Mouse (Mus musculus) myocyte (in vitro differentiated cells): ENCODE data around the gene F12.

Experiments
- CEBPB ChIP-seq: IDR thresholded peaks from 2 replicates; pipeline ENCODE4 v1.6.1; 2011; ENCODE audit warnings: mild to moderate bottlenecking, moderate library complexity; ENCODE audit not compliant: poor library complexity, insufficient read depth, severe bottlenecking
- E2F4 ChIP-seq: IDR thresholded peaks from one replicate; pipeline ENCODE4 v1.6.1; 2011; ENCODE audit warnings: mild to moderate bottlenecking, control low read depth, moderate library complexity; ENCODE audit not compliant: insufficient read depth
- MAX ChIP-seq: IDR thresholded peaks from one replicate; pipeline ENCODE4 v1.6.1; 2011; ENCODE audit warnings: low read depth, mild to moderate bottlenecking, control low read depth
- MYOD1 ChIP-seq, 3 experiments: IDR thresholded peaks; one replicate each; pipeline ENCODE4 v1.6.1; 2011; ENCODE audit warnings: control low read depth in 2 of 3, low read depth in 2 of 3, mild to moderate bottlenecking in 2 of 3, moderate library complexity in 1 of 3; ENCODE audit not compliant: insufficient read length in 2 of 3, control insufficient read depth in 1 of 3
- MYOG ChIP-seq, 3 experiments: IDR thresholded peaks; one replicate each; pipeline ENCODE4 v1.6.1; 2011; ENCODE audit warnings: control low read depth in 2 of 3, low read depth in 2 of 3, mild to moderate bottlenecking in 2 of 3; ENCODE audit not compliant: insufficient read length in 2 of 3, control insufficient read depth in 1 of 3, insufficient read depth in 1 of 3
- POLR2A ChIP-seq: IDR thresholded peaks from one replicate; pipeline ENCODE4 v1.6.1; 2011; ENCODE audit warnings: low read depth, mild to moderate bottlenecking, control low read depth, moderate library complexity; ENCODE audit not compliant: insufficient read length
- POLR2AphosphoS2 ChIP-seq: IDR thresholded peaks from one replicate; pipeline ENCODE4 v1.6.1; 2011; ENCODE audit warnings: low read depth, control low read depth; ENCODE audit not compliant: insufficient read length
- REST ChIP-seq: IDR thresholded peaks from one replicate; pipeline ENCODE4 v1.6.1; 2011; ENCODE audit warnings: mild to moderate bottlenecking, control low read depth, moderate library complexity; ENCODE audit not compliant: insufficient read depth, insufficient read length
- SRF ChIP-seq: IDR thresholded peaks from one replicate; pipeline ENCODE4 v1.6.1; 2011; ENCODE audit warnings: low read depth; ENCODE audit not compliant: control insufficient read depth, insufficient read length
- TCF12 ChIP-seq: IDR thresholded peaks from one replicate; pipeline ENCODE4 v1.6.1; 2011; ENCODE audit warnings: mild to moderate bottlenecking, control low read depth; ENCODE audit not compliant: poor library complexity, insufficient read depth, severe bottlenecking
- TCF3 ChIP-seq: IDR thresholded peaks from one replicate; pipeline ENCODE4 v1.6.1; 2011; ENCODE audit warnings: low read depth, control low read depth; ENCODE audit not compliant: insufficient read length
- USF1 ChIP-seq: IDR thresholded peaks from one replicate; pipeline ENCODE4 v1.6.1; 2011; ENCODE audit warnings: low read depth, mild to moderate bottlenecking, control low read depth, moderate library complexity

DNA sequence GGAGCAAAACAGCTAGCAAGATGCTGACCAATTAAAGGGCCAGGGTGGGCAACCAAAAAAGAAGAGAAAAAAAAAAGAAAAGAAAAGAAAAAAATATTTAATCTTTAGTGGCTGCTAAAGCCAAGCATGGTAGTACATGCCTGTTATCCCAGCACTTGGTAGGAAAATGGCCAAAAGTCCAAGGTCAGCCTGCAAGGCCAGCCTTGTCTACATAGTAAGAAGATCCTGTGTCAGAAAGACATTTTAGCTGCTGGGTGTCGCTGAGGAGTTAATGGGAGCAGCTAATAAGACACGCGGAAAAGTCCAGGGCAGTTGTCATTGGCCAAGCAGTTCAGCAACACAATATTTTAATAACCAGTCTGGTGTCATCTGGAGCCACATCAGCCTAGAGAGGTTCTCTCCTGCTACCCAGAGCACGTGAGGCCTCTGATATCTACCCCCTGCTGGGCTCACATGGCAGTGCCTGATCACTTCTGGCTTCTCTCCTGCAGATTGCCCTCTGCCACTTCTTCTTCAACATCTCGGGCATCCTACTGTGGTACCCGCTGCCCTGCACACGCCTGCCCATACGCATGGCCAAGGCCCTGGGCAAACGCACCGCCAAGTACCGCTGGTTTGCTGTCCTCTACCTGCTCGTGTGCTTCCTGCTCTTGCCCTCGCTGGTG lies 13.8 kb downstream of the F12 start:
- no peak for TF ChIP-seq USF1
- TF ChIP-seq MYOD1 (IDR thresholded peaks at IDR 0.05; ENCODE audit: control insufficient read depth in 1 of 3, insufficient read length in 2 of 3, low read depth in 2 of 3): no peak
- TF ChIP-seq REST: no peak
- no peak for TF ChIP-seq SRF
- TF ChIP-seq TCF3: no peak
- no peak for TF ChIP-seq MYOG (IDR thresholded peaks at IDR 0.05; ENCODE audit: control insufficient read depth in 1 of 3, insufficient read depth in 1 of 3, insufficient read length in 2 of 3, low read depth in 2 of 3)
- TF ChIP-seq POLR2A: no peak
- TF ChIP-seq POLR2AphosphoS2: no peak
- TF ChIP-seq MAX: no peak
- no peak for TF ChIP-seq E2F4
- no peak for TF ChIP-seq CEBPB
- no peak for TF ChIP-seq TCF12
